Mouse (Mus musculus): ENCODE measurements at regions not wholly inside any gene's neighbourhood (a gene's known extent, or its start where the extent isn't known, plus 50 kb on each side); places are given as distances from the start of the nearest gene placed in this dataset.

- no peak for DNase-seq (ENCODE audit: low spot score in 2 of 2)
These were observed 56.3 kb upstream of the Tbx3 start for GRCm38 (mm10) chr5:119613981-119614770.

- DNase-seq (ENCODE audit: low spot score in 2 of 2): no peak
These were observed 54.8 kb upstream of the Tbx3 start for GRCm38 (mm10) chr5:119615681-119616080.

GRCm38 (mm10) chr5:119617856-119618255, 52.6 kb upstream of the Tbx3 start:
- DNase-seq (ENCODE audit: low spot score in 2 of 2): no peak

- DNase-seq (ENCODE audit: low spot score in 2 of 2): no peak
These were observed 50.6 kb upstream of the Tbx3 start for GRCm38 (mm10) chr5:119619906-119620305.

All from urinary bladder, postnatal 4 days (tissue).